Mouse (Mus musculus): Measurements from ENCODE around the gene Rfx2. TPM values are rescaled to one million over a fixed set of nuclear protein-coding genes. Genes with fewer than 3 reads are reported as not detected.

The Rfx2 gene
- polyA plus RNA-seq, 1 experiment from 2014 or later = 5.0 TPM

DNA sequence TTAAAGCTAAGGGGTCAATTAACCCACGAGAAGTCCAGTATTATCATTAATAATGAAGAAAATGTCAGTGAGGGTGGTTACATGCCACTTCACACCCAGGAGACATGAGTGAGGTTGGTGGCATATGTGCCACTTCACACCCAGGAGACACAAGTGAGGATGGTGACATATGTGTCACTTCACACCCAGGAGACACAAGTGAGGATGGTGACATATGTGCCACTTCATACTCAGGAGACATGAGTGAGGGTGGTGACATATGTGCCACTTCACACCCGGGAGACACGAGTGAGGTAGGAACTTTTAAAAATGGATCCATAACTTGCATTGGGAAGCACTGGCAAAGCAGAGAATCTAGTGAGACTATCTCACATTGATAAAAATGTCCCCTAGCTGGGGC lies 20.4 kb upstream of the Rfx2 start:
- Histone ChIP-seq H3K9me3 (ENCODE audit: control insufficient read depth, low read length) (no peaks in the 10 kb centered on the region), H3K27me3 (ENCODE audit: control insufficient read depth, insufficient read depth, low read length) (no peaks in the 10 kb centered on the region), H3K36me3 (ENCODE audit: control insufficient read depth, insufficient read depth, low read length) (no peaks in the 10 kb centered on the region), H3K4me3 (ENCODE audit: control insufficient read depth in 1 of 2, insufficient read depth in 1 of 2, low read depth in 1 of 2, low read length in 2 of 2) (no peak overlapping the region), H3K9ac (ENCODE audit: low read length) (no peak overlapping the region), H3K4me2 (ENCODE audit: low read length) (no peak overlapping the region), H3K4me1 (ENCODE audit: control insufficient read depth in 2 of 2, insufficient read depth in 2 of 2, low read length in 2 of 2) (no peaks in the 10 kb centered on the region), H3K27ac (replicated peaks in 1 of 2; ENCODE audit: control insufficient read depth in 1 of 2, insufficient read depth in 1 of 2, low read depth in 2 of 2, low read length in 2 of 2) (no peak overlapping the region)
- 73% methylated on average over 3 of the region's 3 CpGs for WGBS
- ATAC-seq (ENCODE audit: insufficient number of reproducible peaks, insufficient read depth, low FRiP score, low read depth) = no peak

GRCm38 (mm10) chr17:56849710-56850109 lies 18.9 kb upstream of the Rfx2 start:
- no peak overlapping the region for H3K27ac ChIP-seq (replicated peaks in 1 of 2; ENCODE audit: control insufficient read depth in 1 of 2, insufficient read depth in 1 of 2, low read depth in 2 of 2, low read length in 2 of 2)
- H3K4me2 ChIP-seq (ENCODE audit: low read length) = no peak overlapping the region
- H3K4me1 ChIP-seq (ENCODE audit: control insufficient read depth in 2 of 2, insufficient read depth in 2 of 2, low read length in 2 of 2) = no peaks in the 10 kb centered on the region
- no peaks in the 10 kb centered on the region for H3K36me3 ChIP-seq (ENCODE audit: control insufficient read depth, insufficient read depth, low read length)
- 83% methylated on average over 13 of the region's 13 CpGs for whole genome bisulfite sequencing
- H3K9ac ChIP-seq (ENCODE audit: low read length) = no peak overlapping the region
- H3K4me3 ChIP-seq (ENCODE audit: control insufficient read depth in 1 of 2, insufficient read depth in 1 of 2, low read depth in 1 of 2, low read length in 2 of 2) = no peak overlapping the region
- H3K9me3 ChIP-seq (ENCODE audit: control insufficient read depth, low read length) = no peaks in the 10 kb centered on the region
- no peak for ATAC-seq (ENCODE audit: insufficient number of reproducible peaks, insufficient read depth, low FRiP score, low read depth)
- H3K27me3 ChIP-seq (ENCODE audit: control insufficient read depth, insufficient read depth, low read length) = no peaks in the 10 kb centered on the region

DNA sequence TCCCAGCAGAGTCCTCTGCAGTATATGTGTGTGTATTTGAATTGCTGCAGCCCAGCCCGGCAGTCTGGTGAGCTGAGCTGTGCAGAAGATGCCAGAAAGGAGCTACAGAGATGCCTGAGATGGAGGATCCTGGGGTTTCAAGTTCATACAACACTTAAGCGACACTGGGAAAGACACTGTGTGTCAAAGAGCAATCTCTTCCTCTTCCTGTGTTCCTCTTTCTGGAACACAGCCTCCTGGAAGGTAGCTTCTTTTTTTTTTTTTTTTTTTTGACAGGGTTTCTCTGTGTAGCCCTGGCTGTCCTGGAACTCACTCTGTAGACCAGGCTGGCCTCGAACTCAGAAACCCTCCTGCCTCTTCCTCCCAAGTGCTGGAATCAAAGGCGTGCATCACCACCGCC lies 18.0 kb upstream of the Rfx2 start:
- 76% methylated on average over 5 of the region's 5 CpGs for WGBS
- no peaks in the 10 kb centered on the region for H3K4me1 ChIP-seq (ENCODE audit: control insufficient read depth in 2 of 2, insufficient read depth in 2 of 2, low read length in 2 of 2)
- ATAC-seq (ENCODE audit: insufficient number of reproducible peaks, insufficient read depth, low FRiP score, low read depth) = no peak

GRCm38 (mm10) chr17:56843678-56844077 lies 12.9 kb upstream of the Rfx2 start:
- H3K4me2 ChIP-seq (ENCODE audit: low read length) = no peak overlapping the region
- H3K9me3 ChIP-seq (ENCODE audit: control insufficient read depth, low read length) = no peaks in the 10 kb centered on the region
- H3K27me3 ChIP-seq (ENCODE audit: control insufficient read depth, insufficient read depth, low read length) = no peaks in the 10 kb centered on the region
- H3K4me1 ChIP-seq (ENCODE audit: control insufficient read depth in 2 of 2, insufficient read depth in 2 of 2, low read length in 2 of 2) = no peaks in the 10 kb centered on the region
- WGBS = 79% methylated on average over 5 of the region's 5 CpGs
- H3K36me3 ChIP-seq (ENCODE audit: control insufficient read depth, insufficient read depth, low read length) = no peaks in the 10 kb centered on the region
- H3K27ac ChIP-seq (replicated peaks in 1 of 2; ENCODE audit: control insufficient read depth in 1 of 2, insufficient read depth in 1 of 2, low read depth in 2 of 2, low read length in 2 of 2) = no peak overlapping the region
- no peak overlapping the region for H3K4me3 ChIP-seq (ENCODE audit: control insufficient read depth in 1 of 2, insufficient read depth in 1 of 2, low read depth in 1 of 2, low read length in 2 of 2)
- ATAC-seq (ENCODE audit: insufficient number of reproducible peaks, insufficient read depth, low FRiP score, low read depth) = no peak
- H3K9ac ChIP-seq (ENCODE audit: low read length) = no peak overlapping the region

More for the DNA sequence above, 18.0 kb upstream of the Rfx2 start:
- Histone ChIP-seq H3K36me3 (ENCODE audit: control insufficient read depth, insufficient read depth, low read length) (no peaks in the 10 kb centered on the region), H3K4me3 (ENCODE audit: control insufficient read depth in 1 of 2, insufficient read depth in 1 of 2, low read depth in 1 of 2, low read length in 2 of 2) (no peak overlapping the region), H3K4me2 (ENCODE audit: low read length) (no peak overlapping the region), H3K27me3 (ENCODE audit: control insufficient read depth, insufficient read depth, low read length) (no peaks in the 10 kb centered on the region), H3K9ac (ENCODE audit: low read length) (no peak overlapping the region), H3K27ac (replicated peaks in 1 of 2; ENCODE audit: control insufficient read depth in 1 of 2, insufficient read depth in 1 of 2, low read depth in 2 of 2, low read length in 2 of 2) (no peak overlapping the region), H3K9me3 (ENCODE audit: control insufficient read depth, low read length) (no peaks in the 10 kb centered on the region)

DNA sequence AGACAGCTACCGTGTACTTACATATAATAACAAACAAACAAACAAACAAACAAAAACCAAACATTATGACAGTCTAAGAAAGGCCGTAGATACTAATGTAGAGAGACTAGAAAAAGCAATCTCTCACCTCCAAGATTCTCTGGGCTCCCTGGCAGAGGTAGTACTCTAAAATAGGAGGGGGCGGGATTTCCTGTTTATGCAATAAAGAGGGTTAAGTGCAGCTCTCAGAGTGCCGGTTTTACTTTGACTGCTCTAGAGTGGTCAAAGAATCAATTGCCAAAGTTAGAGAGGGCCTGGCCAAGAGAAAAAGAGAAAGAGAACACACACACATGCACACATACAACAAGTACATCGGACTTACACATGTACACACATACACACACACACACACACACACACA lies 11.4 kb upstream of the Rfx2 start:
- WGBS = 74% methylated on average over 5 of the region's 5 CpGs
- Histone ChIP-seq H3K4me2 (ENCODE audit: low read length) (no peak overlapping the region), H3K36me3 (ENCODE audit: control insufficient read depth, insufficient read depth, low read length) (no peaks in the 10 kb centered on the region), H3K27me3 (ENCODE audit: control insufficient read depth, insufficient read depth, low read length) (0 out of 2 replicates have a peak, but pooled peaks cover 4% of the 10 kb centered on the region), H3K27ac (replicated peaks in 1 of 2; ENCODE audit: control insufficient read depth in 1 of 2, insufficient read depth in 1 of 2, low read depth in 2 of 2, low read length in 2 of 2) (no peak overlapping the region), H3K9ac (ENCODE audit: low read length) (no peak overlapping the region), H3K4me1 (ENCODE audit: control insufficient read depth in 2 of 2, insufficient read depth in 2 of 2, low read length in 2 of 2) (no peaks in the 10 kb centered on the region), H3K4me3 (ENCODE audit: control insufficient read depth in 1 of 2, insufficient read depth in 1 of 2, low read depth in 1 of 2, low read length in 2 of 2) (no peak overlapping the region), H3K9me3 (ENCODE audit: control insufficient read depth, low read length) (no peaks in the 10 kb centered on the region)
- no peak for ATAC-seq (ENCODE audit: insufficient number of reproducible peaks, insufficient read depth, low FRiP score, low read depth)

DNA sequence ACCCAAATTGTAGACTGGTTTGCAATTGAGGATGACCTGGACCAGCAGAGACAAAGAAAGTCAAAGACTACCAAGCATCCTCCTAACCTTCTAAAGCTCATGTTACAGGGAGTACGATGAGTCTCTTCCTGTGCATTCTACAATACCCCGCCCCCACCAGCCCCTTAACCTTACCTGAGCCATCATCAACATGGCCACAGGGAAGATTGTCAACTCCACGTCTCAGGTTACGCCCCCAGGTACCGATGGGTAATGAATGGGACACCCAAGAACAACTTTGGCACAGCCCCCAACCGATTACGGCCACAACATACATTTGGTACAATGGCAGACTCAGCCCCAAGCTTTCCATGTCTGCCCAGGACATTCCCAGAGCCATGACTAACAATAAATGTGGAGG lies 9.7 kb upstream of the Rfx2 start:
- no peaks in the 10 kb centered on the region for H3K9me3 ChIP-seq (ENCODE audit: control insufficient read depth, low read length)
- H3K4me3 ChIP-seq (ENCODE audit: control insufficient read depth in 1 of 2, insufficient read depth in 1 of 2, low read depth in 1 of 2, low read length in 2 of 2) = no peak overlapping the region
- 0 out of 2 replicates have a peak, but pooled peaks cover 4% of the 10 kb centered on the region for H3K27me3 ChIP-seq (ENCODE audit: control insufficient read depth, insufficient read depth, low read length)
- no peaks in the 10 kb centered on the region for H3K4me1 ChIP-seq (ENCODE audit: control insufficient read depth in 2 of 2, insufficient read depth in 2 of 2, low read length in 2 of 2)
- 80% methylated on average over 7 of the region's 7 CpGs for WGBS
- no peak overlapping the region for H3K9ac ChIP-seq (ENCODE audit: low read length)
- H3K27ac ChIP-seq (replicated peaks in 1 of 2; ENCODE audit: control insufficient read depth in 1 of 2, insufficient read depth in 1 of 2, low read depth in 2 of 2, low read length in 2 of 2) = no peak overlapping the region
- ATAC-seq (ENCODE audit: insufficient number of reproducible peaks, insufficient read depth, low FRiP score, low read depth) = no peak
- no peaks in the 10 kb centered on the region for H3K36me3 ChIP-seq (ENCODE audit: control insufficient read depth, insufficient read depth, low read length)
- H3K4me2 ChIP-seq (ENCODE audit: low read length) = no peak overlapping the region

- Histone ChIP-seq H3K9me3 (ENCODE audit: control insufficient read depth, low read length) (no peaks in the 10 kb centered on the region), H3K36me3 (ENCODE audit: control insufficient read depth, insufficient read depth, low read length) (no peaks in the 10 kb centered on the region), H3K4me2 (ENCODE audit: low read length) (no peak overlapping the region), H3K4me3 (ENCODE audit: control insufficient read depth in 1 of 2, insufficient read depth in 1 of 2, low read depth in 1 of 2, low read length in 2 of 2) (no peak overlapping the region), H3K9ac (ENCODE audit: low read length) (no peak overlapping the region), H3K4me1 (ENCODE audit: control insufficient read depth in 2 of 2, insufficient read depth in 2 of 2, low read length in 2 of 2) (peaks cover 0 to 2% of the 10 kb centered on the region in 2 experiments; a peak in 2 of 4 replicates), H3K27me3 (ENCODE audit: control insufficient read depth, insufficient read depth, low read length) (peaks cover 4% of the 10 kb centered on the region; the same call in 1 of the 2 replicates), H3K27ac (replicated peaks in 1 of 2; ENCODE audit: control insufficient read depth in 1 of 2, insufficient read depth in 1 of 2, low read depth in 2 of 2, low read length in 2 of 2) (no peak overlapping the region)
- WGBS = 80% methylated on average over 8 of the region's 8 CpGs
- ATAC-seq (ENCODE audit: insufficient number of reproducible peaks, insufficient read depth, low FRiP score, low read depth) = no peak
Measured at GRCm38 (mm10) chr17:56836336-56836735, 5.5 kb upstream of the Rfx2 start.

GRCm38 (mm10) chr17:56833381-56833780 lies 2.6 kb upstream of the Rfx2 start:
- H3K27ac ChIP-seq (replicated peaks in 1 of 2; ENCODE audit: control insufficient read depth in 1 of 2, insufficient read depth in 1 of 2, low read depth in 2 of 2, low read length in 2 of 2) = no peak overlapping the region
- no peak overlapping the region for H3K9ac ChIP-seq (ENCODE audit: low read length)
- no peak overlapping the region for H3K4me2 ChIP-seq (ENCODE audit: low read length)
- ATAC-seq (ENCODE audit: insufficient number of reproducible peaks, insufficient read depth, low FRiP score, low read depth) = no peak
- 89% methylated on average over 1 of the region's 1 CpGs for WGBS
- H3K27me3 ChIP-seq (ENCODE audit: control insufficient read depth, insufficient read depth, low read length) = peaks cover 9% of the 10 kb centered on the region; the same call in 1 of the 2 replicates
- no peak overlapping the region for H3K4me3 ChIP-seq (ENCODE audit: control insufficient read depth in 1 of 2, insufficient read depth in 1 of 2, low read depth in 1 of 2, low read length in 2 of 2)
- no peaks in the 10 kb centered on the region for H3K36me3 ChIP-seq (ENCODE audit: control insufficient read depth, insufficient read depth, low read length)
- H3K9me3 ChIP-seq (ENCODE audit: control insufficient read depth, low read length) = no peaks in the 10 kb centered on the region
- peaks cover 8 to 10% of the 10 kb centered on the region in 2 experiments; a peak in 3 of 4 replicates for H3K4me1 ChIP-seq (ENCODE audit: control insufficient read depth in 2 of 2, insufficient read depth in 2 of 2, low read length in 2 of 2)

Data from heart, embryonic 14.5 days (tissue).